Mouse (Mus musculus): ENCODE measurements around the gene BC049715. TPM values are rescaled to one million over a fixed set of nuclear protein-coding genes. Genes with fewer than 3 reads are reported as not detected.
"Not testable (repeated sequence)": the region's sequence is repeated elsewhere in the genome, so short reads cannot be mapped to it uniquely, and the experiment has no call there.

Gene BC049715
- total RNA-seq, 2 experiments from 2014 or later = 2.0 to 2.6 TPM

DNA sequence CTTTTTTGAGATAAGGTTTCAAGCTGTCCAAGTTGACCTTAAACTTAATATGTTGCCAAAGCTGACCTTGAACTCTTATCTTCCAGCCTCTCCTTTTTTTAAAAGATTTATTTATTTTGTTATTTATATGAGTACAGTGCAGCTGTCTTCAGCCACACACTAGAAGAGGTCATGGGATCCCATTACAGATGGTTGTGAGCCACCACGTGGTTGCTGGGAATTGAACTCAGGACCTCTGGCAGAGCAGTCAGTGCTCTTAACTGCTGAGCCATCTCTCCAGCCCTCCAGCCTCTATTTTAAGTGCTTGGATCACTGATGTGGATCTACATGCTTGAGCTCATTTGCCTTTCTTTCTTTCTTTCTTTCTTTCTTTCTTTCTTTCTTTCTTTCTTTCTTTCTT lies 57.3 kb downstream of the BC049715 start:
- intact Hi-C loops (cut with DNase I) = loop anchor here (5.0 kb wide), 1 partner anchor 33 kb away; no protein-coding TSS in a partner anchor
- not testable (repeated sequence) for DNase-seq

DNA sequence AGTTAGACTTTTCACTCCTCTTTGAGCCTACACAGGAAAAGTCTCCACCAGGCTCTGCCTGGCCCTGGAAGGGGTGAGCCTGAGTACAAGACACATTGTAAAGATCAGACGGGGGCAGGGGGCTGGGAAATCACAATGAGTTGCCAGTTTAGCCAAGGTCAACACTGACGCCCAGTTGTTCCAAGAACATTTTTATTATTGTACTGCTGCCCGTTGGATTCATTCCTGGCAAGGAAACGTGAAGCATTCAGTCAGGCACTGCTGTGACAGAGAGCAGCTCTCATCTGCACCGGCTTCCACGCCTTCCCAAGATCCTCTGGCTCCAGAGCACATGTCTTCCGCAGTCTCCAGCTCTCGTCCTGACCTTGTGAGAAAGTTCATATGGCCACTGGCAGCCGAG lies 60.4 kb downstream of the BC049715 start:
- no peak for DNase-seq
- intact Hi-C loops (cut with DNase I) = no loop called here

DNA sequence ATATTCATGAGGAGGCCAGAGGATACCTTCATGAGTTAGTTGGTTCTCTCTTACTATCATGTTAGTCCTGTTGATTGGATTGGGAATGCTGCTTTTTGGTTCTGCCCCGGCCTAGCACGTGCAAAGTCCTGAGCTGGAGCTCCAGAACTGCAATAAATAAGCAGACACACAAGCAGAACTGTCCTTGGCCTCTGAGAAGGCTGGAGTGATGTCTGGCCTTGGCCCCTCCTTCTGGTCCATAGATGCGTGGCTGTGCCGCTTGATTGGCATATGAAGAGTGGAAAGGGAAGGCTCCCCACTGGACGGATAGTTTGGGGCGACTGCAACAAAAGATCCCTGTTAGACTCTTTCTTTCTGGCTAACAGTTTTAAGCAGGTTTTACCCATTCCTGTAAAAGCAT lies 61.6 kb downstream of the BC049715 start:
- intact Hi-C loops (cut with DNase I) = no loop called here
- no peak for DNase-seq

DNA sequence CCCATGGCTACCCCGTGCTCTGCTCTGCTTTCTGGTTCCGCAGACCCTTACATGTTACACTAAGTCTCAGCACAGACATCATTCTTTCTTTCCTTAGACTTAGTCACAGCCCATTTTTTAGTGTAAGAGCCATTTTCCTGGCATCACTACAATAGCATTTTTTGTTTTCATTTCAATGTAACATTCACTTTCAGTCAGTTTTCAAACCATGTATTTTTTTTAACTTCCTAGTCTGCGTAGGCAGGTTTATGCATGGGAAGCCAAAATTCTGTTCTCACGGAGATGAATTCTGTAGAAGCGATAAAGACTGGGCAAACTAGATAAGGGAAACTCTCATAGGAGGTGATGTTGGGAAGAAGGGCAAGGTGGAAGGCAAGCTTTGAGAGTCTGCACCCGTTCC lies 62.1 kb downstream of the BC049715 start:
- DNase-seq = no peak
- intact Hi-C loops (cut with DNase I) = no loop called here

Small RNA genes lying within 50 kb of the gene (microRNA-seq; reads per million reads assigned to microRNA genes)
- not detected for gene Gm44364

Other genes starting within 250 kb of the BC049715 start
- gene Plbd1, start 165.7 kb upstream of the BC049715 start, total RNA-seq (2021) = under 1 TPM; 0.16 to 0.24 TPM
- under 1 TPM; 0.14 to 0.22 TPM for gene Gucy2c, start 45.9 kb upstream of the BC049715 start, total RNA-seq (2021)
- 10 to 100 TPM; 21.6 to 22.7 TPM for gene Hist4h4, start 23.2 kb upstream of the BC049715 start, total RNA-seq (2021)
- 10 to 100 TPM; 49.9 to 51.7 TPM for gene H2afj, start 19.4 kb upstream of the BC049715 start, total RNA-seq (2021)
- 100 to 1,000 TPM in 1 of 2 experiments, 10 to 100 TPM in 1; 97.6 to 104 TPM for gene Wbp11, start 607 bp downstream of the BC049715 start, total RNA-seq (2021)
- gene Smco3, start 7.8 kb downstream of the BC049715 start, total RNA-seq (2021) = 1 to 10 TPM; 2.3 to 3.2 TPM
- gene Art4, start 30.1 kb downstream of the BC049715 start, total RNA-seq (2021) = not detected
- gene Mgp, start 48.2 kb downstream of the BC049715 start, total RNA-seq (2021) = 10 to 100 TPM; 16.3 to 19.2 TPM
- gene Erp27, start 94.6 kb downstream of the BC049715 start, total RNA-seq (2021) = under 1 TPM; 0.56 to 0.64 TPM
- gene Pde6h, start 96.2 kb downstream of the BC049715 start, total RNA-seq (2021) = 1 to 10 TPM in 1 of 2 experiments, under 1 TPM in 1; 0.50 to 1.0 TPM
- 10 to 100 TPM; 24.4 to 28.9 TPM for gene Arhgdib, start 114.3 kb downstream of the BC049715 start, total RNA-seq (2021)